Mouse (Mus musculus) adipocyte (in vitro differentiated cells): ENCODE results near the gene Zfp980.
"Not testable (repeated sequence)": the region's sequence is repeated elsewhere in the genome, so short reads cannot be mapped to it uniquely, and the experiment has no call there.

Experiments used
- DNase-seq: peaks from one replicate; pipeline ENCODE4 v3.0.0-alpha.2; 2016; ENCODE audit warnings: low spot score

The Zfp980 gene

DNA sequence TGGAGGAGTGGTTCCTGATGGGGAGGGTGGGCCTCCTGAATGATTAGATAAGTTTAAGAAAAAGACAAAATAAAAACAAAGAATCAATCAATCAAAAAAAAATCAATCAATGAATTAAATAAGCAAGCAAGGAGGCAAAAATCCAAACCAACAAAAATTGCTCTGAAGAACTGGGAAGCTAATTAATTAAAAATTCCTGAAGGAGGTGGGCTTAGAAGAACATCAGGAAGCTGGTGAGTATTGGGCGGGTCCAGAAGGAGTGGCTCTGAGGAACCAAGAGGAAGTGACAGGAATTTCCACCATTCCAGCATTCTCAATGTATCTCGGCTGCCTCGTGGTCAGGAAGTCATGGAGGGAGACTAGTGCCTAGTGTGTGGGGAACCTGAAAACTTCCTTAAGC, at the start of gene Zfp980:
Zfp980 (plus strand) TSS at position 301 of the 400 bp plus-strand sequence.
- DNase-seq = not testable (repeated sequence)

DNA sequence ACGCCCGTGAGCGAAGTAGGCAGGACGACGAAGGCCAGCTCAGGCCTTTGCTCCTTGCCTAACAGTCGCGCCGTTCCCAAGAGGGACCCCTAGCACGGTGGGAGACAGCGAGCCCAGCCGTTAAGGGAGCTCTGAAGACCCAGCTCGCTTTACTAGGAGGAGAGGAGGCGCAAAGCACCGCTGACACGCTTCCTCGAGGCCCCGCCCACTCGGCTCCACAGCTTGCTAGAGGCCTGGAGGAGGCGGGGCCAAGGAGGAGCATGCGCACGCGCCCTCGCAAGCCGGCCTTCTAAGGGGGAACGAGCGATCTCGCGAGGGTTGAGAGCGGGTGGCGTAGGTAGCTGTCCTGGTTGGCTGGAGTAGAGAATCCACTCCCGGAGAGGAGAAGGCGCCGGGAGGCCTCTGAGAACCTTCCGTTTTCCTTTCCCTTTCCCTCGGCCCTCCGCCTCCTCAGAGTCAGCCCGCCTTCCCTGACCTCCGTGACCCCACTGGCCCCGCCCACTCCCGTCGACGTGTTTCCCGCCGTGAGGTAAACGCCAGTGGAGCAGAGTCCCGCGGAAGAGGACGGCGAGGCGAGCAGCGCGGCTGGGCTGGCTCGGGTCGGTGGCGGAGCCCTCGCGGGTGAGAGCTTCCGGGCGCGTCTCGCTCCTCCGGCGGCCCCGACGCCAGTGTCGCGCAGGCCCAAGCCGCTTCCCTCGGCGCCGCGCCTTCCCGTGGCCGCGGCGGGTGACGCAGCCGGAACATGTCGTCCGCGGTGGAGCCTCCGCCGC, 29.9 kb upstream of the Zfp980 start:
- DNase-seq = not testable (repeated sequence)

DNA sequence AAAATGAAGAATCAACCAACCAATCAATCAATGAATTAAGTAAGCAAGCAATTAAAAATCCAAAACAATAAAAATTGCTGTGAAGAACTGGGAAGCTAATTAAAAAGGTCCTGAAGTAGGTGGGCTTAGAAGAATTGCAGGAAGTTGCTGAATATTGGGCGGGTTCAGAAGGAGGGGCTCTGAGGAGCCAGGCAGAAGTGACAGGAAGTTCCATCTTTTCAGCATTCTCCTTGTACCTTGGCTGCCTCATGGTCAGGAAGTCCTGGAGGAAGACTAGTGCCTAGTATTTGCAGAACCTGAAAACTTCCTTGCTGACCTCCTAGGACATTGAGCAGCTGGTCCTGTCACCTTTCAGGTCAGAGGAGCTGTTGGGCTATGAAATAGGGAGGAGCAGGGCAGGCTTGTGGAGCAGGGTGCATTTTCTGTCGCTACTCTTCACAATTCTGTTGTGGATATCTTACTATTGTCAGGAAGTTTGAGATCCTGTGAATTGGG, 3.8 kb downstream of the Zfp980 start:
- not testable (repeated sequence) for DNase-seq

DNA sequence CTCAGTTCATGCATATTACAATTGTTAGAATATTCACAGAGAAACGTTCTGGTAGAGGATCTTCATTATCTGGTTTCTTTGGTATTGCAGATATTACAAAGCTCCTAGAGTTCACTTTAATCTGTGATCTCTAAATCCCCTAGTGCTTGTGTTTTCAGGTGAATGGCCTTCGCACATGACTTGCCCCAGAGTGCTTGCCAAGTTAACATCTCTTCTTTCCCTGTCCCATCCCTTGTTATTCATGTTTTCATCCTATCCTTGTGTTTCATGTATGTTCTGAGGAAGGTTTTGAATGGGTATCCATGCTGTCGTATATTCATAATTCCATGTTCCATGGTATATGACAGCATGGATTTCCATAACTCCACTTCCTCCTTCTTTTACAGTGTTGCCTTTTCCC, 9.7 kb downstream of the Zfp980 start:
- peak; percentile 7 for DNase-seq

DNA sequence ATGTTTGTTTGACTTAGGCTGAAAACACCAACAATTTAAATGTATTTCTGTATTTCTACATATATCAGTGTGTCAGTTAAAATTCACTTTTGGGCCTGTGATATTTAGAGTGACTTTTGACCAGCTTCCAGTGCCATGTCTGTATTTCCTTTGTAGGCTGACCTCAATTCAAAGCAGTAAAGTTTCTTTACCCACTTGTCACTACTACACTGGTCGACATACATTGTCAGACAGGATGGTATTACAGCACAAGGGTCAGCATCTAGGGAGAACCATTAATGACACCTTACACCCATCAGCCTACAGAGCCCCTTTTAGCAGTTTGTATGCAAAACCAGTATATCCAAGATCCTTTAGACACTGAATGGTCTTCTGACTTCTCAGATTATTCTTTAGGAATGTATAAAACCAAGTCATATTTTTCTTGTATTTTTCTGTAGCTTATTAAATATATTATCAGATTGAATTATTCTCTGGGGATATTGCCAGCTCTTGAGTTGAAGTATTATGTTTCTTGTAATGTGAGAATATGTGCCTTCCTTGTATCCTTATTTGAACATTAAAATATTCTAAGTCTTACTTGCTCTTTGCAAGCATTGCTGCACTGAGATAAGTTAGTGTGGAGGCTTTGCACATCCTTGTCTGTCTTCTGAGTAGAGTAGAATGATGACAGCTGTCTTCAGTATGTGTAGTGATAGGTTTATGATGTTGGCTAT, 10.3 kb downstream of the Zfp980 start:
- not testable (repeated sequence) for DNase-seq

DNA sequence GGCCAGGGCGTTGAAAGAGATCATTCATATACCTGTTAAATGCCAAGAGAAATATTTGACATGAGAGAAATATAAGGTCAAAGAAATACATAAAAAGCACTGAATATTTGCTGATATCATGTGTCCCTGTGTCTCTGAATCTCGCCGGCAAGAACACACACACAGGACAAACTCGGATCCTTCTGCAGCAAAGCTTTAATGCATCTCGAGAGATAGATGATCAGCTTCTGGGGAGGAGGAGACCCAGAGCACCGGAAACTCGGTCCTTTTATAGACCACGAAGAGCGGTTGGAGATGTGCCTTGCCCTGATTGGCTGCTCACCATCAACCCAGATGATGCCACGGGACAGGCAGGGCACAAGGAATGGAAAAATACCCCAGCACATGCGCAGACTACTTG, 11.5 kb downstream of the Zfp980 start:
- DNase-seq = not testable (repeated sequence)

DNA sequence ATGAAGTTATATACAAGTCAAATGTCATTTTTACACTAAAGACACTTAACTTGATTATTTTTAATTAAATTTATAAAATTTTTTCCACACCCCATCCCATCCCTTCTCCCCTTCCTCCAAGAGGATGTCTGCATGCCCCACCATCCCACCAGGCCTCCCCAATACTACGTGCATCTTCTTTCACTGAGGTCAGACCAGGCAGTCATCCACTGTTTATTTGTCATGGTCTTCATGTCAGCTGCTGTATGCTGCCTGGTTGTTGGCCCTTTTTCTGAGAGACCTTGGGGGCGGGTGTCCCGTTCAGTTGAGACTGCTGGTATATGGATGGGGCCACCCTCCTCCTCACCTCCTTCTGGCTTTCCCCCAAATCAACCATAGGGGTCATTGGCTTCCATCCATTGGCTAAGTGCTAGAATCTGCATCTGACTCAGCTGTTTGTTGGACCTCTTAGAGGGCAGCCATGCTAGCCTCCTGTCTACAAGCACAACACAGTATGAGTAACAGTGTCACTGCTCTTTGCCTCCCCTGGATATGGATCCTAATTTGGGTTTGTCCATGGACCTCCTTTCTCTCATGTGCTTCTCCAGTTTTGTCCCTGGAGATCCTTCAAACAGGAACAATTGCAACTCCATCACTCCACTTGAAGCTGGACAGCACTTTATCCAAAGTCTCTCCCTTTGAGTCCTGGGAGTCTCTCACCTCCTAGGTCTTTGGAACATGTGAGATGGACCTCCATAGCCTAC, 12.7 kb downstream of the Zfp980 start:
- DNase-seq = not testable (repeated sequence)

DNA sequence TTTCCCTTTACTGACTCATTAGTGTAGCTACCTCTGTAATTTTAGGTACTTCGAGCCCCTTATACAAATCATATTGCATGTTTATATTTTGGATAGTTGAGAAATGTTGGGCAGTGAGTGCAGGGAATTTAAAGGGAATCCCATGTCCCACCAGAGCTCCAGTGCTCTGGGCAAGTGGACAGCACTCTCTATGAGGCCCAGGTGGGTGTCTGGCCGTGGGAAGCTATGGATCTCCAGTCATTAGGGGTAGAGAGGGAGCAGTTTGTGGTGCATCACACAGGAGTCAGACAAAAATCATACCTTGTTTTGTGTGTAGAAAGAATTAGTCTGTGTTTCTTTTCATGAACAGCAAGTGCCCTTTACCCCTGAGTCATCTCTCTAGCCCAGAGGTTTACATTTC, 15.6 kb downstream of the Zfp980 start:
- DNase-seq = not testable (repeated sequence)

DNA sequence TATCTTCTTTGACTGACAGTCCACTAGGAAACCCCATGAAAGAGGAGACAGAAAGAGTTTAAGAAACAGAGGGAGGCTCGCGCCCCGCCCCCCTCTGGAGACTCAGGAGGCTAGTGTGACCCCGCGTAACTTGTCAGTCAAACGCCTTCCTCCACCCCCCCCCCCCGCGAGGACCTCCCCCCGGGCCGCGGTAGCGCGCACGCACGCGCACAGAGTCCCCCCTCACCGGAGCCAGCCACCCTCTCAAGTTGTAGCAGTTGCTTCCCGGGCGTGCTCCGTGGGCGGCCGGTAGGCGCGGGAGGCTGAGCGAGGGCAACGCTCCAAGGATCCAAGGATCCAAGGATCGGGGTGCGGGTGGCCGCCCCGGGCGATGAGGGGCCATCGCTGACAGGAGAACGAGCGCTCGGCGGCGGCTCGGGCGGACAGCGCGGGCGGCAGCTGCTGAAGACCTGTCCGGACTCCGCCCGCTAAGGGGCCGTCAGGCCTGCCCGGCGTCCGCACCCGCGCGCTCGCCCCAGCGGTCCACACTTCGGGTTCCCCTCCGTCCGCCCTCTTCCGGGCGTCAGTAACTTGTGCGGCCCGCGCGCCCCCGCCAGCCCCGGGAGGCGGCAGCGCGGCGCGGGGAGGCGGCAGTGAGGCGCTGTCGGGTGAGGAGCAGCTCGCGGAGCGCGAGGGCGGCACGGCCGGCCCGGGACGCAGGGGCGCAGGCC, 74.6 kb downstream of the Zfp980 start:
- DNase-seq = not testable (repeated sequence)

DNA sequence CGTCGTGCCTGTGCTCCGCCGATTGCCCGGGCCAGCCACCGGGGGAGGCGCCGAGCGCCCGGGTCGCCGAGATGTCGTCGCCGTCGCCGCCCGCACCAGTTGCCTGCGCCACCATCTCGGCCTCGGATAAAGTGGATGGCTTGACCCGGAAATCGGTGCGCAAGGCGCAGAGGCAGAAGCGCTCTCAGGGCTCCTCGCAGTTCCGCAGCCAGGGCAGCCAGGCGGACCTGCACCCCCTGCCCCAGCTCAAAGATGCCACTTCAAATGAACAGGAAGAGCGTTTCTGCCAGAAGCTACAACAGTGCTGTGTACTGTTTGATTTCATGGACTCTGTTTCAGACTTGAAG, 75.1 kb downstream of the Zfp980 start:
- DNase-seq = not testable (repeated sequence)
